Mouse (Mus musculus): ENCODE data around the gene Rps17. TPM values are rescaled to one million over a fixed set of nuclear protein-coding genes. Genes with fewer than 3 reads are reported as not detected.

Rps17 gene
- polyA plus RNA-seq (2012; rRNA removed): 1,598 and 1,629 TPM in 2 replicates

DNA sequence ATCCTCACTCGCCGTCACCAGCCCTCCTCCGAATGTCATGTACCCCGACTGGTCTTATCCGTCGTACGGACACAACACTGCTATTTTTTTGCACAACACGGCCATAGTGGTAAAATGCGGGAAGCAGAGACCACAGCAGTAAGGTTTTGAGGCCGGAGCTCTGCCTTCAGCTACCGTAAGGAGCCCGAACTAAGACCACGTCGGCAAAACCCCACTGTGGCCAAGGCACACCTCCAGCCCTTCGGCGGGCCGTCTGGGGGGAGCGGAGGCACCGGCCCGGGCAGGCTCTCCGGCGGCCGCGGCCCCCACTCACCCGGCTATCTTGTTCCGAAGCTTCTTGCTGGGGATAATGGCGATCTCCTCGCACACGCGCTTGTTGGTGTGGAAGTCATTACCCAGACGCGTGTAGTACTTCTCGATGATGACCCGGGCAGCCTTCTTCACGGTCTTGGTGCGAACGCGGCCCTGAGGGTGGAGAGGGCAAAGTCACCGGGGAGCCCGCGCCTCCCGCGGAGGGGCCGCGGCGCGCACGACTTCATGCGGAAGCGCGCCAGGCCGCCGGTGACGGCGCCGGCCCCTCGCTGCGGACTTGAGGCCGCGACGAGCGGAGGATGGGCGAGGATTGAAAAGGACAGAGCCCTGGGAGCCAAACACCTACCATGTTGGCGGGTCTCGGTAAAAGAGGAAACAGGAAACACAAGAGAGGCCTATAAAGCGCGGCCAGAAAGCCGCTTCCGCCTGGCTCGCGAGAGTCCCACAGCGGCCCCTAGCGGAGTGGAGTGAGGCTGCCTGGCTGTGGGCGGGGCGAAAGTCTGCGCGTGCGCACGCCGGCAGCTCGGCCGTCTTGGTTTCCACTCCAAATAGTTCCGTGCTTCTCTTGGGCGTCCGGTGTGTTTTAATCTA is at the start of gene Rps17:
Gene Rps17 (minus strand): TSS at position 711 of the 903 bp plus-strand sequence.

Other genes starting within 250 kb of the Rps17 start
- 0.05 and 0.09 TPM in 2 replicates for gene Slc28a1, start 230.5 kb downstream of the Rps17 start, polyA plus RNA-seq (2012; rRNA removed)
- 2.8 and 3.4 TPM in 2 replicates for gene Pde8a, start 131.7 kb downstream of the Rps17 start, polyA plus RNA-seq (2012; rRNA removed)
- gene Cpeb1, start 110.2 kb upstream of the Rps17 start, polyA plus RNA-seq (2012; rRNA removed): 8.4 and 11.4 TPM in 2 replicates
- 181 and 184 TPM in 2 replicates for gene Ap3b2, start 148.7 kb upstream of the Rps17 start, polyA plus RNA-seq (2012; rRNA removed)
- not detected in 2 replicates for gene BC048679, start 153.0 kb upstream of the Rps17 start, polyA plus RNA-seq (2012; rRNA removed)
- gene Fsd2, start 221.7 kb upstream of the Rps17 start, polyA plus RNA-seq (2012; rRNA removed): 0.14 and 0.45 TPM in 2 replicates
- 14.7 and 14.9 TPM in 2 replicates for gene Whamm, start 226.0 kb upstream of the Rps17 start, polyA plus RNA-seq (2012; rRNA removed)